Mouse (Mus musculus) bone marrow macrophage, adult 2 months (primary cell): Measurements from ENCODE around the gene Zfp143.

Source experiments
- CTCF ChIP-seq: IDR thresholded peaks from 2 replicates; pipeline ENCODE4 v1.5.1; 2012; ENCODE audit warnings: low read depth, mild to moderate bottlenecking, low read length, moderate library complexity
- POLR2A ChIP-seq: IDR thresholded peaks from 2 replicates; pipeline ENCODE4 v1.6.1; 2012; ENCODE audit warnings: mild to moderate bottlenecking, low read depth, low read length, borderline replicate concordance

- no peak for TF ChIP-seq CTCF
- TF ChIP-seq POLR2A = no peak
These were observed 35.3 kb downstream of the Zfp143 start for GRCm38 (mm10) chr7:110096332-110096731.
